Mouse (Mus musculus) Muller cell, postnatal 12 days (primary cell): ENCODE results near the gene Oas1h.
A peak's percentile ranks its signal among the peaks of the same experiment; 100 is the strongest.
"Not testable (repeated sequence)": the region's sequence is repeated elsewhere in the genome, so short reads cannot be mapped to it uniquely, and the experiment has no call there.

Experiments
- DNase-seq: peaks from one replicate; pipeline ENCODE4 v3.0.0-alpha.2; 2015; ENCODE audit errors: inconsistent ontology term

Gene Oas1h

DNA sequence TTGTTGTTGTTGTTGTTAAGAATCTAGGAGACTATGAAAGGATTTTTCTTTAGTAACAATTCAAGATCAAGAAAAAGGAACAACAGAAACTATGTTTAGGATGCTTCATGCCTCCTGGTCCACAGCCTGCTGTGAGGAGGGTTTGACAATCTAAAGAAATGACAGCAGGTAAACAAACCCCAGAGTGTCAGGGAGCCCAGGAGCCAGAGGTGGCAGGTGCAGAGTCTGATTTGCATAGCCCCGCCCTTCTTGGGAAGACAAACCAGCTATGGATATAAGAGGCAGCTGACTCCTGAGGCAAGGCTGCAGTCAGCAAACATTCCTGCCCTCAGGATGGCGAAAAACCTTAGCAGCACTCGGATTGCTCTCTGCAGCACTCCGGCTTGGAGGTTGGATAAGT is at the start of gene Oas1h:
TSS of gene Oas1h (plus strand) at position 301 of the 400 bp plus-strand sequence.
- DNase-seq: no peak

DNA sequence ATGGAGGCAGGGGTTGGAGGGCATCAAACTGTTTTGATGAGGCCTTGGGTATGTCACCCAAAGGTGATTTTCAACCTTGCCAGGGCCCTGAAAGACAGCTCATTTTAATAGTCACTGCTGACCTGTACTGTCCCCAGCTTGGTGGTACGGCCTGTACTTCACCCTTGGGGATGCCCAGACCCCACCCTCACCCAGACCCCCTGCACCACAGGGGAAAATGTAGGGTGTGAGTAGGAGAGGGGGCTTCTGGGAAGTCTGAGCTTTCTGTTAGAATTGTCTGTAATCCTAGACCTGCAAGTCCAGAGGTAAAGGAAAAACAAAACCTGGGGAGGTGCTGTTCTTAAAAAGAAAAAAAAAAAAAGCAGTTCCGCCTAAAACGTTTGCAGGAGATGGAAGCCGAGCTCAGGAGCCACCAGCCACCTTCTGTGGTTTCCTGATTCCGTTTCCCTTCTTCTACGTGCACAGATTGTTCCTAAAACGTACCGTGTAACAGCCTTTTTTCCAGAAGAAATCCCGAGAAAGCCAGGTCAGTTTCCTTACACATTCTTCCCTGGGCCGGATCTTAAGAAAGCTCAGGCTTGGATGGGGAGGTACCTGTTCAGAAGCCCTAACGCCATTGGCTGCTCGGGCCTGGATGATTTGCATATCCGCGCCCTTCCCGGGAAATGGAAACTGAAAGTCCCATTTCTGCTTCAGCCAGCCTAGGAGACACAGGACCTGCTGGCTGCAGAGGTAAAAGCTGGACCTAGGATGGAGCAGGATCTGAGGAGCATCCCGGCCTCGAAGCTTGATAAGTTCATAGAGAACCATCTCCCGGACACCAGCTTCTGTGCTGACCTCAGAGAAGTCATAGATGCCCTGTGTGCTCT is 49.0 kb upstream of the Oas1h start, which contains the start of gene Oas1c:
TSS of gene Oas1c (minus strand) at position 564 of the 869 bp plus-strand sequence.
- DNase-seq: peak; percentile 86

DNA sequence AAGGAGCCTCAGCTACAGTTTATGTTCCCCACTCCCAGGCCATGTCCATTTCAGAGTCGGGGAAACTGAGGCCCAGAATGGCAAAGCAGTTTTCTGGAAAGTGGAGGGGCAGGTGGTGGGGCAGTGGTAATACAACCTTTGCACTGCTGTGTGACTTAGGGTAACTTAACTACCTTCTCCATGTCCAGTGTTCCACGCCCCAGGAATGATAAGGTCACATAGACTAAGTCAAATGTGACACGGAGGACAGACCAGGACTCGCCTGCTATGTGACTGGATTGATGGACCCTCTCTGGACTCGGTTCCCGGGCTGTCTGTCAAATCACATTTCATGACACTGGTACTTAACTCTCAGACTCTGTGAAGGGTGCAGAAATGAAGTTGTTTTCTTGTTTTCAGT is 48.2 kb upstream of the Oas1h start:
- DNase-seq: no peak

DNA sequence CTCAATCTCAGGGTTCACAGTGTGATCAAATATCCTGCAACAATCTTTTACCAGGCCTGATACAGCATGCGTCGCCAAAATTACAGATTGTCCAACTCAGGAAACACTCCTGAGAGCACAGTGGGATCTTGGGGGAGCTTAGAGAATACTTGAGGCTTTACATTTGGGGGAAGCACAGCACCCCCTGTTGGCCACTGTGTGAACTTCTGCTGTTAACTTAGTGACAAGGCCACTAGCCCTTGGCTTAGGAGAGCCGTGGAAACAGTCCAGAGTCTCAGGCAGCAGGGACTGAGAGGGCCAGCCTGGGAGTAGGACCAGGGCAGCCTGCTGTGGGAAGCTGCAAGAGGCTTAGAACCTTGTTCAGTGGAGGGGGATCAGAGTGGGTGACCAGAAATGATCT is 45.3 kb upstream of the Oas1h start:
- DNase-seq: no peak

DNA sequence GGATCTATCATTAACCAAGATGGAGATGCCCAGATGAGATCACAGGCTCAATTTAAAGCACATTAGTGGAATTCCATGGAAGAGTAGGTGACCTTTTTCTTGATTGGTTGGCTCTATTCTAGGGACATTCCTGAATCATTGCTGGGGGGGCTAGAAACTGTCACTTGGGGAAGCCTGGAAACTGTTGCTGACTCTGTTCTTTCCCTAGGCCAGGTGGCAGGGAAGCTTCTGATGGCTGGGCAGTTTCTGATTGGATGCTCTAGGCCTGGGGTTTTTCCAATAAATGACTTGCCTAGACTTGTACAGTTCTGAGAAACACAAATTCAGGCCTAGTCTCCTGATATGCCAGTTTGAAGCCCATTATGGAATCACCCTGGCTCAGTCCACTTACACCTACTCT is 42.2 kb upstream of the Oas1h start:
- DNase-seq: no peak

DNA sequence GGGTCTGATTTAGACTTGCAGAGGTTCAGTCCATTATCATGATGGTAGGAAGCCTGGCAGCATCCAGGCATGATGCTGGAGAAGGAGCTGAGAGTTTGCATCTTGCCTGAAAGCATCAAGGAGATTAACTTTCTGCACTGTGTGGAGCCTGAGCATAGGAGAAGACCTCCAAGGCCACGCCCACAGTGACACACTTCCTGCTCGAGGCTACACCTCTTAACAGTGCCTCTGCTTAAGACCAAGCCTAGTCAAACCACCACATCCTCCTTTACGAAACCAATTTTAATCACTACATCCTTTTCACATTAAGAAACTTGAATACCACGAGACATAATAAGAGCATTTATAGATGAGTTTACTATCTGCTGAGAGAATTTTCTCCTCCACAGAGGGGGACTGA is 30.2 kb upstream of the Oas1h start:
- DNase-seq: no peak

DNA sequence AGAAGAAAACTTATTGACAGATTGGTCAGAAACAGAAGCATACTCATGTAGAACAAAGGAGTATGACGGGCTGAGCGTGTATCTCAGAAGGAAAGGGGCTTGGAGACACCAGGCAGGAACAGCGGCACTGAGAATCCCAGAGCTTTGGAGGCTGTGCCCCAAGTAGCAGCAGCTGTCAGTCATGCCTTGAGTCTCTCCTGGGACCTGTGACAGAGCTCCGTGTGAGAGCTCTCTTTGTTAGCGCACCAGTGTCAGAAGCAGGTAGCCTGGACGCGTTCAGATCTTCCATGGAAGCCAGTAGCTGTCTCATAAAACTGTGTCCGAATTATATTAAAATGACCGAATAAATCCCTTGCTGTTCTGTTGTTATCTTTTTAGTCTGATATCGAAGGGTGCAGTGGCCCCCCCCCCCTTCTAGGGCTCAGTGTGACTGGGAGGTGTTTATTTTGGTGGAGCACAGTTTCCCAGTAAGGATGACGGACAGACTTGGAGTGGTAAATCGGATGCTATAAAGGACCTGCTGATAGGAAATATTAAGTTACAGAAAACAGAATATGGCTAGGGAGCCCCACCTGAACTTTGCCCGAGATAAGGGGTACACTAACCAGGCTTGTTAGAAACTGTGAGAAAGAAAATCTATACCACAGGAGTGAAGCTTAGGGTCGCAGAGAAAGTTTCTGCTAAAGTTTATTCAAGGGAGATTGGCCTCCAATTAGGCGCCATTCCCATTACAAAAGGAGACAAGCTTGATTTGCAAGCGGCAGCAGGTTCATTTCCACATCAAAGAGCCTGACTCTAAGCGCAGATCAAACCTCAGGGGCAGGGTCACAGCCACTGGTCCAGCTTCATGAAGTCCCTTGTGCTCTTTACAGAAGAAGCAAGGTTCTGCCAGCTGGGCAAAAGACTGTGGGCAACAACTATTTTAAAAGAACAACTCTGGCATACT is 27.6 kb upstream of the Oas1h start:
- DNase-seq: peak; percentile 39

DNA sequence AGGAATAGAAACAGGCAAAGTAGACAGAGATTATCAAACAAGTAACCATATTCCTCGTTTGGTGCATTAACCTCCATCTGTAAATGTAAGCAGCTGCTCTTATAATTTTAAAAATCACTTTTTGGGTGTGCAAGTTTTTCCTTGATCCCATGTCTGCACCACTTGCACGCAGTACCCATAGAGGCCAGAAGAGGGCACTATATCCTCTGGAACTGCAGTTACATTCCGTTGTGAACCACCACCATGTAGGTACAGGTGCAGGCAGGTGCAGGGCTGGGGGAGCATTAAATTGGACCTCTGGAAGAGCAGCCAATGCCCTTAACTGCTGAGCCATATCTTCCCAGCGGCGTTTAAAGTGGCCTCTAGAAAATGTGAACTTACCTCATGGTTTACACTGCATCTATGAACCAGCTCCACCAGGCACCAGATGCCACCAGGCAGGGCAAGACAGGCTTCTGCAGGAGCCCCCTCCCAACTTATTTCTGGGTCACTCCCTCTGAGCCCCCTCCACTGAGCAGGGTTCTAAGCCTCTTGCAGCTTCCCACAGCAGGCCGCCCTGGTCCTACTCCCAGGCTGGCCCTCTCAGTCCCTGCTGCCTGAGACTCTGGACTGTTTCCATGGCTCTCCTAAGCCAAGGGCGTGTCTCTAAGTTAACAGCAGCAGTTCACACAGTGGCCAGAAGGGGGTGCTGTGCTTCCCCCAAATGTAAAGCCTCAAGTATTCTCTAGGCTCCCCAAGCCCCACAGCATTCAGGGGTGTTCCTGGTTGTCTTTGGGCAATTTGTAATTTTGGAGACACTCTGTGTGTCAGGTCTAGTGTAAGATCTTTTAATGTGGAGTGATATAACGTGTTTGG is 24.3 kb upstream of the Oas1h start:
- DNase-seq: peak; percentile 16

DNA sequence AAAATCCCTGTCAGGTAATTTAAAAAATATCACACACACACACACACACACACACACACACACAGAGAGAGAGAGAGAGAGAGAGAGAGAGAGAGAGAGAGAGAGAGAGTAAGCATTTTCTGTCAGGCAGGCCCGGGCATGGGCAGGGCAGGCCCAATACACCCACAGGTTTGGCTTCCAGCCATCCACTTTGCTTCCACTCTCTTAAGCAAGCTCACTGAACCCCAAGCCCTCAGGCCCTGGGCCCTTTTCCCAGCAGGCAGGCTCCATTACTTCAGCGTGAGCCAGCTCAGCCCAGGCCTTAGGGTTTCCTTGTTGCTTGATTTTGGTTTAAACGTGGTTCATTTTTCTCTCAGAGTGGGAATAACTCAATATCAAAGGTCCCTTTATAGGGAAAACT is 16.5 kb upstream of the Oas1h start:
- DNase-seq: peak; percentile 95

DNA sequence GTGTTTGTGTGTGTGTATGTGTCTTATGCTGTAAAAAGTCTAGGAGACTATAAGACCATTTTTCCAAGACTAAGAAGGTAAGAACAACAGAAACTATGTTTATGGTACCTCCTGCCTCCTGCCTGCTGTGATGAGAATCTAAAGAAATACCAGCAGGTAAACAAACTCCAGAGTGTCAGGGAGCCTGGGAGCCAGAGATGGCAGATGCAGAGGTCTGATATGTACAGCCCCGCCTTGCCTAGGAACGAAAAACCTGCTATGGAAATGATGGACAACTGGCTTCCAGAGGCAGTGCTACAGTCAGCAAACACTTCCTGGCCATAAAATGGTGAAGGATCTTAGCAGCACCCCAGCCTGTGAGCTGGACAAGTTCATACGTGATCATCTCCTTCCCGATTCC is 14.2 kb upstream of the Oas1h start, which contains the start of gene Oas1f:
TSS of gene Oas1f (plus strand) at position 301 of the 400 bp plus-strand sequence.
- no peak for DNase-seq

DNA sequence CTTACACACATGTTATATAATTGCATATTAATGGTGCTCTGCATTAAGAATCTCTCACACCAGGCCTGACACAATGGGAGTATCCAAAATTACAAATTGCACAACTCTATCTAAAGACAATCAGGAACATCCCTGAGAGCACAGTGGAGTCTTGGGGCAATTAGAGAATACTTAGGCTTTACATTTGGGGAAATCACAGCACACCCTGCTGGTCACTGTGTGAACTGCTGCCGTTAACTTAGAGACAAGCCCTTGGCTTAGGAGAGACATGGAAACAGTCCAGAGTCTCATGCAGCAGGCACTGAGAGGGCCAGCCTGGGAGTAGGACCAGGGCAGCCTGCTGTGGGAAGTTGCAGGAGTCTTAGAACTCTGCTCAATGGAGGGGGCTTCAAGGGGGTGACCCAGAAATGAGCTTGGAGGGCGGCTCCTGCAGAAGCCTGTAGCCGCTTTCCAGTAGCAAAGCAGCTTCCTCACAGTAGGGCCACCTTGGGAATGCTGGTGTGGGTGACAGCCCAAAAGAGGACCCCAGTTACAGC is 11.6 kb upstream of the Oas1h start:
- DNase-seq: peak; percentile 32

DNA sequence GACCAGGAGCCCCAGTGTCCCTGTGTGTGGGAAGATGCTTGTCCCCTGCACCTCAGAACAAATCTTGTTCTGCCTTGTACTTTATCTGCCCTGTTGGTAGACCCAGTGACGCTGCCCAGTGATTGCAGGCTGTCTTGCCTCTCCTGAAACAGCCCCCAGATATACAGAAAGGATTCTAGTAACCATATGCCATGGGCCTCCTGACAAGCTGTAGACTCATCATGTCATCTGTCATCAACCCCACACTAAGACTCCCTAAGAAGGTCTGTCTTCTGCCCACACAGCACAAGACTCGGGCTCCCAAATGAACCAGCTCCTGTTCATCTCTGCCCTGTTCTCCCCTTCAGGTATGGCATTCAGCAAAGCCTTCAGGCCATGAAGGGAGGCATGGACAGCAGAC is 2.0 kb upstream of the Oas1h start:
- no peak for DNase-seq

DNA sequence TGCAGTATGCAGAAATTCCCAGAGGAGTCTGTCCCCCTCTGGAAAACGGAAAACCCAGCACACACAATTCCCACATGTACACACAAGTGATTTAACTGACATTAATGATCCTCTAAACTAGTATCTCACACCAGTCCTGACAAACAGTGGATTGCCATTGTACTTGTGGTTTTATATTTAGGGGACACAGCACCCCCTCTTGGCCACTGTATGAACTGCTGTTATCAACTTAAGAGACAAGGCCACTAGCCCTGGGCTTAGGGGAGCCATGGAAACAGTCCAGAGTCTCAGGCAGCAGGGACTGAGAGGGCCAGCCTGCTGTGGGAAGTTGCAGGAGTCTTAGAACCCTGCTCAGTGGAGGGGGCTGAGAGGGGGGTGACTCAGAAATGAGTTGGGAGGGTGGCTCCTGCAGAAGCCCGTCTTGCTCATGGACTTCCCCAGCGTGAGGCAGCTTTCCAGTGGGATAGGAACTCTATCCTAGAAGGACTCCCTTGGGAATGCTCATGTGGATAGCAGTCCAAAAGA is 4.2 kb downstream of the Oas1h start:
- peak; percentile 41 for DNase-seq

DNA sequence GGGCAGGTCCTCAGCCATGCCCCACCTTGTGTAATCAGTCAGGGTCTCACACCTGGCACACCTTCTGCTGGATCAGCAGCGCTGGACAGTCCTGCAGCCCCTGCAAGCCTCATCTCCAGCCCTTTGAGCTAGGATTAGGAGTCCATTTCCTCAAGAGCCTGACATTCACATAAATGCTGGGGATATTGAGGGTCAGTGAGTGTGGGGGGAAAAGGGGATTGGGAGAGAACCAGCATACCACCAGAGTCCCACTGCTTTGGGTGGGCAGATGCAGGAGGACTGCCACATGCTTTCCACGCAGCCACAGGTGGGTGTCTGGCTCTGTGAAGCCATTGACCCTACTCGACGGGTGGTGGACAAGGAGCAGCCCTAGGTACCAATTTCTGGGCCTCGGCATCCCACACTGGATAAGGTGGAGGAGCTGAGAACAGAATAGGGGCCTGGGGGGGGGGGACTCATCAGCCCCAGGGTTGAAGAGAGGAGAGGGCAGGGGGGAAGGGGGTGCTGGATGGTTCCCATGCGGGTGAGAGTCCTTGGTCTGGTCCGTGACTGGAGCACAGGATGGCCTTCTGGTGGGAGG is 8.3 kb downstream of the Oas1h start:
- no peak for DNase-seq

DNA sequence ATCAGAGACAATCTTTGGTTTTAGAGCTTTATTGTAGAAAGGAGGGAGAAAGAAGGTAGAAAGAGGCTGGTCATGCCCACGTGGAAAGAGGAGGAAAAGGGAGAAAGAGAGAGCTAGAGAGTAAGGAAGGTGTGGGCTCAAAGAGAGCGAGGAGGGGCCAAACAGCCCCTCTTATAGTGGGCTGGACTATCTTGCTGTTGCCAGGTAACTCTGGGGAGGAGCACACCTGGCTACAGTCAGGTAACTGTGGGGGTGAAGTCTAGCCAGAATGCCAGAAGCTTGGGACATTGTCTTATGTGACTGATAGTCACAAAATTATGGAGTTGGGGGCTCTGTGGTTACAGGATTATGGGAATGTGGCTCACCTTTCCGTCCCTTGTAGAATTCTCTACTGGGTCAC is 8.9 kb downstream of the Oas1h start:
- DNase-seq: no peak

DNA sequence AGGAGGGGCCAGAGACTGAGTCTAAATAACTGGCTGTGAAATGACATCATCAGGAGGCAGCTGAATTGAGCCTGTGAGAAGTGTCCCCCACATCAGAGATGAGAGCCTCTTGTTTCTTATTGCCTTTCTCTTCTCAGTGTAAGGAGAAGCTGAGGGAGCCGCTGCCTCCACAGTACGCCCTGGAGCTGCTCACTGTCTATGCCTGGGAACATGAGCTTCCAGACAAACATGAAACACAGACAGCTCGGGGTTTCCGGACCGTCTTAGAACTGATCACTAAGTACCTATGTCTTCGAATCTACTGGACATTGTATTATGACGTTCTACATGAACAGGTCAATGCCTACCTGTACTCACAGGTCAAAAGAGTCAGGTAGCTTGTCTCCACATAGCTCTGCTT is 9.6 kb downstream of the Oas1h start:
- DNase-seq: no peak

DNA sequence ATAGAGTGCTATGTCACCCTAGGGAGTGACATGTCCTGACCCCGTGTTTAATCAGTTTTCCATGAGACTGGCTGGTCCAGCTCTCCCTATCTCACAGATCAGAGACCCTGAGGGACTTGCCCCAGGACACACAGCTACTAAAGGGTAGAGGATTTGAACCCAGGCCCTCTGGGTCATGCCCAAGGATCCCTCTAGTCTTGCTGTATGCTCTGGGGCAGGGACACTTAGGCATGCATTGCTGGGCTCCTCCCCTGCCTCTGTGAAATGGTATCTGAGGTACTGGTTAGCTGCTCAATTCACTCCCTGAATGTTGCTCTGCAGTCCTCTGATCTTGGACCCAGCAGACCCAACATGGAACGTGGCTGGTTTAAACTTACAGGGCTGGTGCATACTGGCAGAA is 10.2 kb downstream of the Oas1h start:
- DNase-seq: no peak

DNA sequence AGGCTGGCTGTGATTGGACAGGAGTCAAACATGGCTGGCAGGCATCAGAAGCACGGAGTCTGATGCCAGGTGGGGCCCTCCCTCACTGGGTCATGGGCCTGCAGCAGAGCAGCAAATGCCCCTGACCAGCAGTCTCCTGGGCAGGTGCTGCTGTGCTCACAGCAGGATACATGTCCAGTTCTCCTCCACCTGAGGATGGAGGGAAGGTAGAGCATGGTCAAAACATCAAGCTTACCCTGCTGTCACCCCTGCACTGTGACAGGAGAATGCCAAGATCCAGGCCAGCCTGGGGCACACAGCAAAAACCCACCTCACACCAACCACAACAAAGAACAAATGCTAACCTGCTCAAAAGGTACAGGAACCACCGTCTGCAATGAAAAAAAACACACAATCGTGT is 15.6 kb downstream of the Oas1h start:
- not testable (repeated sequence) for DNase-seq

DNA sequence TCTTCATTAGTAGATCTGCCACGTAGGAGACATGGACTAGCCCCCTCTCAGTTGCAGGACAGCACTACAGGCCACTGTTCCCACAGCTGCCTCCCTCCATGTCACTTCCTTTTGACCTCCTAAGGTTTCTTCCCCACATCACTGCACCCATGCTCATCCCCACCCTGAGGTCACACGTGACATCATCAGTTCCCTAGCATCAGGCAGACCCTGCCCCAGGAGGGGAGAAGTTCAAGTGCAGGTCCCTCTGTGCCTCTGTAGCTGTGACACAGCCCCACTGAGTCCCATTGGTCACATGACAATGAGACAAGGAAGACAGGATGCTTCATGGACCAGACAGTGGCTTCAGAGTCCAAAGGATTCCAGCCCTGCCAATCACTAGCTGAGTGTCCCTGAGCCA is 16.2 kb downstream of the Oas1h start:
- not testable (repeated sequence) for DNase-seq

DNA sequence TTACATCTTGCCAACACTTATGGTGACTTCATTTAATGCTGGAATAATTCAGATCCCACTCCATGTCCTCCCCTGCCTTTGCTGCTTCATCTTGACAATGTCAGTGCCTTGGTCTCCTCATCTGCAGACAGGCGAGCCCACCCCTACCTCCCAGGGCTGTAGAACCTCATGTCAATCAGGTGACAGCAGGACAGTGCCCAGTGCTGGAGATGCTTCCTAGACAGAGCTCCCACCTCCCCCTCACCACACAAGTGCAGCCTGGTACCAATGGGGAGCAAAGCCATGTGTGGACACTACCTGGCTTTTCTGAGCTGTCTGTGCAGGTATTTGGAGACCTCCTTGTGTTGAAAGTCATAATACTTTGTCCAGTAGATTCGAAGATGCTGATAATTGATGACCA is 17.6 kb downstream of the Oas1h start:
- DNase-seq: not testable (repeated sequence)

DNA sequence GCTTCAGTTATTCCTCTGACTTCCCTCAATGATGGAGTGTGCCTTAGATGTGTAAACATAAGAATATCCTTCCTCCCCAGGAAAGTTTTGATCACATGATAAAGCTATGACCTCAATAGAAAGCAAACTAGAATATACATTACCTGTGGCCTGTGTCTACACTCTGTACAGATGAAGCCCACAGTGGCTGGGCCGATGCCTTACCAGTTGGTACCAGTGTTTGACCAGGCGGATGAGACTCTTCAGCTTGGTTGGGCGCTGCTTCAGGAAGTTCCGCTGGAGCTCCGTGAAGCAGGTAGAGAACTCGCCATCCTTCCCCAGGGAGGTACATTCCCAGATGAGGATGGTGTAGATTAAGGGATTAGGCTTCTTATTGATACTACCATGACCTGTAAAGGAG is 20.5 kb downstream of the Oas1h start:
- DNase-seq: not testable (repeated sequence)
